Mouse (Mus musculus) thymus, adult 18-20 months (tissue): ENCODE measurements at regions not wholly inside any gene's neighbourhood (a gene's known extent, or its start where the extent isn't known, plus 50 kb on each side); places are given as distances from the start of the nearest gene placed in this dataset.

Source experiments
- DNase-seq, 2 experiments: peaks; one replicate each; pipeline ENCODE4 v3.0.0; 2022; ENCODE audit warnings: mixed read lengths in 2 of 2

DNA sequence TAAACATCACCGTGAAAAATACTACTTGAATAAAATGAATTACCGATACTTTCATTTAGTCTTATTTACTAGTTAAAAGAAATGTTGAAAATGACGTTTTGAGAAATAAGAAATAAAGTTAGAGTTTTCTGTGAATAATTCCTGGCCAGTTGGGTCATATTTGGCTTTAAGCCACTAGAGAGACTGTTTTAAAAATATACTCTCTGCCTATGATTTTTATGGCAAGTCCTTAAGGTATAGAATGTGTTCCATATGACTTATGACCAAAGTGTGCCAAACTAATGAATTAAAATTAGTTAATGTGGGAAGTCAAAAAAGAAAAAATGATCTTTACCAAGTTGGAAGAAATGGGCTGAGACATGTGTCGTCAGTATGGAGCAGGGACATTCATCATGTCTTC lies 354.2 kb upstream of the Col3a1 start:
- no peak for DNase-seq

GRCm38 (mm10) chr1:44987171-44987570 lies 324.2 kb upstream of the Col3a1 start:
- no peak for DNase-seq

GRCm38 (mm10) chr1:45020516-45020915 lies 290.8 kb upstream of the Col3a1 start:
- no peak for DNase-seq

DNA sequence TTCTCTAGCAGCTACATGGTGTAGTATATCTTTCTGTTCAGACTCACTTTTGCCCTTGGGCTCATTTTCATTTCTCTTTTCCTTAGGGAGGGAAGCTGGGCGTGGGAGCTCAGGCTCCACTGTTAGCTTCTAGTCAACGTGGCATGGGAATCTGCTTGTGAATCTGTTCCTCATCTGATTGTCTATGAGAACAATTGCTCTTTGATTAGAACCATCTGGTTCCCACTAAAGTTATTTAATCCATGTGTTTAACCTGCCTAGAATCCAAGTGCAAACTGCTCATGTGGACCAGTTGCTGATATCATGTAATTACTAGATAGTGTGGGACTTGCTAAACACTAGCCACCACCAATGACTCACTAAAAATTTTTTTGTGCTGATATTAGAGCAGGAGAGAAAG lies 290.1 kb upstream of the Col3a1 start:
- DNase-seq: no peak

GRCm38 (mm10) chr1:45022146-45022841 lies 289.0 kb upstream of the Col3a1 start:
- peak in 1 of 2 experiments; percentile 4 for DNase-seq

DNA sequence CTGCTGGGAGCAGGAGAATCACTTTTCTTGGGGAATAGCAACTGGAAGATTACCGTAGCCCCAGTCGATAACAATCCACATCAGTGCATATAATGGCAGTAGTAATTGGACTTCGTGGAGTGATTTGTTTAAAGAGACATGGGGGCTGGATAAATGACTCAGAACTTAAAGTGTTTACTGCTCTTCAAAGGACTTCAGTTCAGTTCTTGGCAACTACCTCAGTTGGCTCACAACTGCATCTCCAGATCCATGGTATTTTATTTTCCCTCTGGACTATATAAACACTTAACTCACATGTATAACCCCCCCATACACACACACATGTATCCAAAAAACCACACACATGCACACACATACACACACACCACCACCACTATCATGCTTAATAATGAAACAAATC lies 288.0 kb upstream of the Col3a1 start:
- DNase-seq: no peak

- no peak for DNase-seq
Measured at GRCm38 (mm10) chr1:45031436-45032027, 279.8 kb upstream of the Col3a1 start.

- no peak for DNase-seq
Measured at GRCm38 (mm10) chr1:45033343-45033742, 278.0 kb upstream of the Col3a1 start.

DNA sequence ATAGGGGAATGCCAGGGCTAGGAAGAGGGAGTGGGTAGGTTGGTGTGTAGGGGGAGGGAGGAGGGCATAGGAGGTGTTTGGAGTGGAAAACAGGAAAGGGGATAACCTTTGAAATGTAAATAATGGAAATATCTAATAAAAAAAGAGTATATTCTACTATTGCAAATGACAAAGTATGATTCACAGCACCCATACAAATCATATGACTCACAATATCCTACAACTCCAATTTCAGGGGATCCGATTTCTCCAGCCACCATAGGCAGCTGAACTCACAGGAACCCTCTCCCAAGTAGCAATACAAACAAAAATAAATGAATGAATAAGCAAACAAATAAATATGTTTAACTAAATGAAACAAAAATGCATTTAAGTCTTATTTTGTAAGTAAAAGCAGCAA lies 270.0 kb upstream of the Col3a1 start:
- no peak for DNase-seq

- no peak for DNase-seq
Measured at GRCm38 (mm10) chr1:45041815-45042214, 269.5 kb upstream of the Col3a1 start.

- DNase-seq: no peak
Measured at GRCm38 (mm10) chr1:45043245-45043926, 268.0 kb upstream of the Col3a1 start.

DNA sequence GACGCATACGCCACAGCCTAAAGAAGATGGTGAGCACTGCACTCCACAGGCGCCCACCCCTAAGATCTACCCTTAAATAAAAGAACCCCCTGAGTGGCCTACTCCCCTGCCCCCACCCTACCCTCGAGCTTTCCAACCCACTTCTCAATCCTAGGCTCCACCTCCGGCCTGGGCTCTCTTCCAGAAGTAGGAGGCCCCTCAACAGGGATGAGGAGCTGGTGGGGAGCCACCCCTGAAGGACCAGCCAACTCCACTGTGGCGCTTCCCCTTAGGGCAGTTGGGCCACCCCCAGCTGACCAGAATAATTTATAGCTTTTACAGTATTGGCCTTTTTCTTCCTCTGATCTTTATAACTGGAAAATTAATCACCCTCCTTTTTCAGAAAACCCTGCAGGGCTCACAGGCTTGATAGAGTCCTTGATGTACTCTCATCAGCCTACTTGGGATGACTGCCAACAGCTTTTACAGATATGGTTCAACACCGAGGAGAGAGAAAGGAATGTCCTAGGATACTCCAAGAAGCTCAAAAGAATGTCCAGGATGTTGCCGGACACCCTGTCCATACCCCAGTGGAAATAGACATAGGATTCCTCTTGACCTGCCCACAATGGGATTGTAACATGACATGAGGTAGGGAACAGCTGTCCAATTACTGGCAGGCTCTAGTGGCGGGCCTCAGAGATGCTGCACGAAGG lies 220.3 kb upstream of the Col3a1 start:
- no peak for DNase-seq

- no peak for DNase-seq
Measured at GRCm38 (mm10) chr1:45100966-45101365, 210.4 kb upstream of the Col3a1 start.

DNA sequence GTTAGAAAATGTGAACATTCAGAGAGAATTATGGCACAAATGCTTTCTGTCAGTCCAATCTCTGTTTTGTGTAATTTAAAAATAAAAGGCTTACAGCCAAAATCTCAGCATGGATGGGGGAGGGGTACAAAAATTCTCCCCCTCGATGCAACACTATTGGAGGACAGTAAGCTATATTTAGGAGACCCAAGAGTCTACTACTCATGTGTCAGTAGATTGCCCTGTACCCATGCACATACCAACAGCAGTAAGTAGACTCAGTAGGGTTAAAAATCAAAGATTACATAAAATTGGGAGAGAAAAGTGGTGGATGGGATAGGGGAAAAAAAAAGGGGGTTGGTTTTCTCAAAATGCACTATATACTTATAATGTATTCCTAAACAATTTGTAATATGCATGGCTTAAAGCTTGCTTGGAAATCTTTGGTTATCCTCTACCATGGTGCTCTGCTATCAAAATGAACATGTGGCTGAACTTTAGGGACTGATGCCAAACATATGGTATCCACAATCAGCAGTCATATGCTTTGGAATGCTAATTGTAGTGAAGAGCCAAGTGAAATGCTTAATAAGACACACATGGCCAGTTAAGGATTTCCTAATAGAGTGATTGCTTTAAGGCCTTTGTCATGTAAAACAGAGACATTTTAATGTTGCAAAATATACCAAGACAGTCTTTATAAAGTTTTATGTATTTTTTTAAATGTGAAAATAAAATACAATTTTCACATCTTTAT lies 194.8 kb upstream of the Col3a1 start:
- no peak for DNase-seq

DNA sequence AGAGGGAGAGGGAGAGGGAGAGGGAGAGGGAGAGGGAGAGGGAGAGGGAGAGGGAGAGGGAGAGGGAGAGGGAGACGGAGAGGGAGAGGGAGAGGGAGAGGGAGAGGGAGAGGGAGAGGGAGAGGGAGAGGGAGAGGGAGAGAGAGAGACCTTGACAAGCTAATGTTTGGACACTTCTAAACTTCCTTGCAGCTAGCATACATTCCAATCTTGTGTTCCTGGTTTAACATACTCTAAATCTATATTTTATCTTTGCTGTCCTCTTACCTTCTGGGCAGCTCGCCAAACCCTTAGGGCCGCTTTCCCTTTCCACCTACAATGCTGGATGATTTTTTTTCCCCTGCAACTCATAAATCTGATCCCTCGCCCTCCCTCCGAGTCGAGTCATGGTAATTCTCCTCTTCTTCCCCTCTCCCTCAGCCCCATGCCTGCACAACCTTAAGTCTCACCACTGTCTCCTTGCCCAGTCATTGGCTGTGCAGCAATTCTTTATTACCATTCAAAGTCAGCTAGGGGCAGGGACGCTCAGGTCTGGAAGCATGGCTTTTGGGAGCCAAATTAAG lies 176.1 kb upstream of the Col3a1 start:
- no peak for DNase-seq

DNA sequence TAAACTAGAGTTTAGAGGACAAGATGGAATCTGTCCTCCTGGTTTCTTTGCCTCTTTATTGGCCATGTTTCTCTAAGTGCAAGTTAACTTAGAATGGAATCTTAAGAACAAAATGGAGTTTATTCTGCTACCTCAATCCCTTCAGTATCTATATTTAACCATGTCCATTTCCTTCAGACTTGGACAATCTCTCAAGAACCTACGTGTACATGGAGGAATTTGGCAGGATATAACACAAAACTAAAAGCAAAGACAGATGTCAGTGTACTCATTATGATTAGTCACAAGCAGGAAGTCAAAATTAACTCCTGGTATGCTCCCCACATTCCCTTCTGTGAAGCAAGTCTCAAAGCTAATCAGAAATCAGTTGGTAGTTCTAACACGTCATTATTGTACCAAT lies 164.3 kb upstream of the Col3a1 start:
- no peak for DNase-seq

DNA sequence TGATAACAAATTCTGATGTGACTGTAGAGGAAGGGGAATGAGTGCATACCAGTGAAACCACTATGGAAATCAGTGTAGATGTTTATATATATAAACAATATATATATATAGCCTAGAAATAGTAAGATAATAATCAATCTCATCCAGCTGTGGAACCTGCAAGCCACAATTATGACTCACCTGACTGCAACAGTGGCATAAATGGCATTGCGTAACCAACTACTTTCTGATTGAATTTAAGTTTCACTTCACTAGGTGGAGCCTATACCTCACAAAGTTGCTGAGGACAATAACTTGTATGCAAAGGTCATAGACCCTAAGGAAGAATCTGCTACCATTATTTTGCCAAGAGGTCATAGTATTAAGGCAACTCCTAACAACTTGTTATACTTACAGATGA lies 129.7 kb upstream of the Col3a1 start:
- DNase-seq: no peak

- no peak for DNase-seq
Measured at GRCm38 (mm10) chr1:45185341-45185740, 126.0 kb upstream of the Col3a1 start.

DNA sequence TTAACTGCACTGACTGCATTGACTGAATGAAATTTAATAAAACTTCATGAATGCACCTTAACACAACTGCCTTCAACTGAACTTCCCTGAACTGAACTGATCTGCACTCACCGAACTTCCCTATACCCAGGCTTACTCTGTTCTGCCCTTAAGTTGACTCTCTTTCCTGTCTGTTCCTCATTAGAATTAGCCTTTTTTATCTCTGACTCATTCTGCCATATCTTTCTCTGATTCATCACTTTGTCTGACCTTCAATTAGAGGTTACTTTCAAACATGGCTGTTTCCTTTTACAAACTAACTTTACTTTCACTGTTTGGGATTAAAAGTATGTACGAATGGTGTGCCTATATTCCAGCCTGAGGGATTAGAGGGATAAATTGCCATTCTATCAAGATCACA lies 103.4 kb upstream of the Col3a1 start:
- no peak for DNase-seq

- no peak for DNase-seq
Measured at GRCm38 (mm10) chr1:45216272-45216671, 95.1 kb upstream of the Col3a1 start.
